Mouse (Mus musculus) hindbrain, embryonic 16.5 days (tissue): Measurements from ENCODE around the gene Xrcc4. TPM values are rescaled to one million over a fixed set of nuclear protein-coding genes. Genes with fewer than 3 reads are reported as not detected.

Source experiments
- ATAC-seq: fragments of 200-750 bp; cut with Nextera tagmentation; 2 replicates; pipeline ENCODE4 v1.8.0; 2017; ENCODE audit warnings: moderate TSS enrichment, moderate library complexity
- H3K27ac ChIP-seq: fragments of 300-500 bp; sonication (generic); 2 replicates; pipeline ENCODE4 v1.5.1; 2014; ENCODE audit warnings: low read depth, mild to moderate bottlenecking, control low read depth, low read length, moderate library complexity
- H3K27me3 ChIP-seq: fragments of 300-500 bp; sonication (generic); replicated peaks from 2 replicates; pipeline ENCODE4 v1.6.1; 2014; ENCODE audit warnings: low read length; ENCODE audit not compliant: control insufficient read depth, insufficient read depth
- H3K36me3 ChIP-seq: fragments of 300-500 bp; sonication (generic); 2 replicates; pipeline ENCODE4 v1.6.1; 2014; ENCODE audit warnings: mild to moderate bottlenecking, low read length, moderate library complexity, mixed read lengths; ENCODE audit not compliant: control insufficient read depth, insufficient read depth
- H3K4me1 ChIP-seq: fragments of 300-500 bp; sonication (generic); 2 replicates; pipeline ENCODE4 v1.6.1; 2014; ENCODE audit warnings: low read depth, low read length; ENCODE audit not compliant: control insufficient read depth, insufficient read depth
- H3K4me2 ChIP-seq: fragments of 300-500 bp; sonication (generic); 2 replicates; pipeline ENCODE4 v1.6.1; 2014; ENCODE audit warnings: mild to moderate bottlenecking, low read length, control low read depth, moderate library complexity
- H3K4me3 ChIP-seq: fragments of 300-500 bp; sonication (generic); 2 replicates; pipeline ENCODE4 v1.5.1; 2014; ENCODE audit warnings: mild to moderate bottlenecking, low read length, control low read depth, moderate library complexity
- H3K9ac ChIP-seq: fragments of 300-500 bp; sonication (generic); 2 replicates; pipeline ENCODE4 v1.6.1; 2014; ENCODE audit warnings: low read depth, mild to moderate bottlenecking, control low read depth, low read length, moderate library complexity
- H3K9me3 ChIP-seq: fragments of 300-500 bp; sonication (generic); 2 replicates; pipeline ENCODE4 v1.6.1; 2014; ENCODE audit warnings: mild to moderate bottlenecking, low read length, moderate library complexity; ENCODE audit not compliant: control insufficient read depth
- WGBS: fragments of 180-500 bp; shearing (Covaris S2); extraction: QIAGEN DNeasy Blood & Tissue Kit; methylation state at CpG from one replicate; pipeline ENCODE4 v1.1.7; 2014; 5-methylcytosine and 5-hydroxymethylcytosine counted together
- polyA plus RNA-seq: library from polyadenylated mRNA; unstranded; fragments of >200 nt; fragmentation: Nextera tagmentation; extraction: Ambion mirVana; gene quantifications from 2 replicates; pipeline ENCODE4 v1.2.1, GENCODE M21; 2015

Xrcc4 gene
- polyA plus RNA-seq, 1 experiment from 2014 or later = 18.6 TPM

- no peak overlapping the region for H3K4me2 ChIP-seq
- H3K9me3 ChIP-seq = no peaks in the 10 kb centered on the region
- H3K9ac ChIP-seq = no peak overlapping the region
- H3K4me1 ChIP-seq = no peaks in the 10 kb centered on the region
- H3K36me3 ChIP-seq = no peaks in the 10 kb centered on the region
- no peak overlapping the region for H3K4me3 ChIP-seq
- no peak overlapping the region for H3K27ac ChIP-seq
- H3K27me3 ChIP-seq = no peaks in the 10 kb centered on the region
- ATAC-seq = no peak
Observed at GRCm38 (mm10) chr13:89997531-89997930, 91.9 kb downstream of the Xrcc4 start.

DNA sequence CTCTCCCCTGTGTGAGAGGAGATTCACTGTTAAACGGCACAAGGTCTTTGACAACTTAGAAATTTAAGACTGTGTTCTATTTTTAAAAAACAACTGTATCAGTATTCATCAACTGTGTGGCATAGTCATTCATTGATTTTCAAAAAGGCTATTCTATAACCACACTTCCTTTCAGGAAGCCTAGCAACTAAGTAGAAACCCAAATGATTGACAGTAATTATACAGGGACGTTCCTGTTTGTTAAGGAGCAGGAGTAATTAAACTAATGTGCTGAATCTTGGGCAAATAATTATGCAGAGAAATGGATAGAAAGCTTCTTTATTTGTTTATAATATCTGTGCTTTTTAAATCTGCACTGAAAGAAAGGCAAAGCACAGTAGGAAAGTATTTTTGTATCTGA, 103.3 kb downstream of the Xrcc4 start:
- H3K4me3 ChIP-seq = no peak overlapping the region
- no peak for ATAC-seq
- no peaks in the 10 kb centered on the region for H3K4me1 ChIP-seq
- H3K27ac ChIP-seq = no peak overlapping the region
- WGBS = 24% methylated on average over 2 of the region's 2 CpGs
- H3K9ac ChIP-seq = no peak overlapping the region
- H3K36me3 ChIP-seq = no peaks in the 10 kb centered on the region
- no peaks in the 10 kb centered on the region for H3K9me3 ChIP-seq
- H3K27me3 ChIP-seq = no peaks in the 10 kb centered on the region
- H3K4me2 ChIP-seq = no peak overlapping the region

DNA sequence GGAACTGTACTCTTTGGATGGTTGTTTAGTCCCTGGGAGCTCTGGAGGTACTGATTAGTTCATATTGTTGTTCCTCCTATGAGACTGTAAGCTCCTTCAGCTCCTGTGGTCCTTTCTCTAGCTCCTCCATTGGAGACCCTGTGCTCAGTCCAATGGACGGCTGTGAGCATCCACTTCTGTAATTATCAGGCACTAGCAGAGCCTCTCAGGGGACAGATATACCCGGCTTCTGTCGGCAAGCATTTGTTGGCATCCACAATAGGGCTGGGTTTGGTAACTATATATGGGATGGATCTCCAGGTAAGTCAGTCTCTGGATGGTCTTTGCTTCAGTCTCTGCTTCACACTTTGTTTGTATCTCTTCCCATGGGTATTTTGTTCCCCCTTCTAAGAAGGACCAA, 118.5 kb downstream of the Xrcc4 start:
- Histone ChIP-seq H3K4me3 (no peak overlapping the region), H3K27me3 (no peaks in the 10 kb centered on the region), H3K36me3 (no peaks in the 10 kb centered on the region), H3K9ac (no peak overlapping the region), H3K27ac (no peak overlapping the region), H3K4me2 (no peak overlapping the region), H3K9me3 (no peaks in the 10 kb centered on the region), H3K4me1 (no peaks in the 10 kb centered on the region)
- ATAC-seq = no peak
- 77% methylated on average over 3 of the region's 3 CpGs for WGBS

DNA sequence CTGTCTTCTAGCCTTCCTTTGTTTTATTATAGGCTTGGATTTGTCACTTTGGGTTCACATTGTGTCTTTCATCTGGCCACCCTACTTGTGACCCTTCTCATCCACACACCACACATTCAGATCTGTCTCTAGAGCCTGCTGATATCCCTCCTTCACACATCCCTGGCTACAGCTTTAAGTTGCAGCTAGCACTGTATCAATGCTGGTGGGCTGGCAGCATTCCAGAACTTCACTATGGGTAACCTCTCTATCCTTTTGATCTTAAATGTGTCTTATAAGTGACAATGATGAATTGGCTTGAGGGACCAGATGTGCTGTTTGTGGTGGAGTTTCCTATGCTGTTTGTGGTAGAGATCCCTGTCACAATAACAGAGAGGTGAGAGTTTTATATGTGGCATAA, 120.7 kb downstream of the Xrcc4 start:
- no peaks in the 10 kb centered on the region for H3K4me1 ChIP-seq

GRCm38 (mm10) chr13:89944354-89944753, 145.1 kb downstream of the Xrcc4 start:
- Histone ChIP-seq H3K27ac (no peak overlapping the region), H3K4me2 (no peak overlapping the region), H3K4me1 (no peaks in the 10 kb centered on the region), H3K27me3 (no peaks in the 10 kb centered on the region), H3K9me3 (no peaks in the 10 kb centered on the region), H3K4me3 (no peak overlapping the region), H3K36me3 (no peaks in the 10 kb centered on the region), H3K9ac (no peak overlapping the region)
- ATAC-seq = peak; percentile 76
- 34% methylated on average over 2 of the region's 2 CpGs for whole genome bisulfite sequencing

More for the DNA sequence above, 120.7 kb downstream of the Xrcc4 start:
- no peaks in the 10 kb centered on the region for H3K36me3 ChIP-seq
- no peak overlapping the region for H3K4me2 ChIP-seq
- H3K9me3 ChIP-seq = no peaks in the 10 kb centered on the region
- H3K4me3 ChIP-seq = no peak overlapping the region
- H3K27me3 ChIP-seq = no peaks in the 10 kb centered on the region
- no peak overlapping the region for H3K9ac ChIP-seq
- ATAC-seq = 0 out of 2 replicates have a peak, but pooled peaks have one; percentile 37
- no peak overlapping the region for H3K27ac ChIP-seq

- Histone ChIP-seq H3K27ac (no peak overlapping the region), H3K4me3 (no peak overlapping the region), H3K36me3 (no peaks in the 10 kb centered on the region), H3K27me3 (no peaks in the 10 kb centered on the region), H3K4me1 (no peaks in the 10 kb centered on the region), H3K4me2 (no peak overlapping the region), H3K9me3 (no peaks in the 10 kb centered on the region), H3K9ac (no peak overlapping the region)
- ATAC-seq = 0 out of 2 replicates have a peak, but pooled peaks have one; percentile 50
- 20% methylated on average over 3 of the region's 3 CpGs for WGBS
Observed at GRCm38 (mm10) chr13:89929477-89929876, 159.9 kb downstream of the Xrcc4 start.

DNA sequence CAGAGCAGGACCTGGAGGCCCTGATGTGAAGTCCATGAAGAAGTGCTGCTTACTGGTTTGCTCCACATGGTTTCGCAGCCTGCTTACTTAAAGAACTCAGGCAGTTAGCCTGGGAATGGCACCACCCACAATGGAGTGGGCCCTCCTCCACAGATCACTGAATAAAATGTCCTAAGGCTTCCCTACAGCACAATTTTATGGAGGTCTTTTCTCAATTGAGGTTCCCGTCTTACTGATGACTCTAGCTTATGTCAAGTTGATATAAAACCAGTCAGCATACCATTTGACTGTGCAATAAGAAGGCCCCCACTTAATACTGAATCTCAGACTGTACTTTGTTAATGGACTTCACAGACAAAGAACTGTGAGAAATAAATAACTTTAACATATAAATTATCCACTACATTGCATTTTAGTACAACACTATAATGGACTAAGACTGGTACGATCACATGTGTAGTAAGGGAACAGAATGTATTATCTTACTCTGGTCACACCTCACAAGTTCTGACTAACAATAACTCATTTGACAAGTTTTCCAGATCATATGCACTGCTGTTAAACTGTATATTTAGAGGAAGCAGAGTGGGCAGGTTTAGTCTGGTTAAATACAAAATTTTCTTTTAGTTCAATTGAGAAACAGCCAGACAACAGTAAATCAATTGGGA, 170.5 kb downstream of the Xrcc4 start:
- Histone ChIP-seq H3K4me1 (no peaks in the 10 kb centered on the region), H3K9me3 (no peaks in the 10 kb centered on the region), H3K27me3 (no peaks in the 10 kb centered on the region), H3K4me3 (no peak overlapping the region), H3K27ac (no peak overlapping the region), H3K4me2 (no peak overlapping the region), H3K9ac (no peak overlapping the region), H3K36me3 (no peaks in the 10 kb centered on the region)
- ATAC-seq = no peak
- WGBS = 87% methylated on average over 3 of the region's 3 CpGs

DNA sequence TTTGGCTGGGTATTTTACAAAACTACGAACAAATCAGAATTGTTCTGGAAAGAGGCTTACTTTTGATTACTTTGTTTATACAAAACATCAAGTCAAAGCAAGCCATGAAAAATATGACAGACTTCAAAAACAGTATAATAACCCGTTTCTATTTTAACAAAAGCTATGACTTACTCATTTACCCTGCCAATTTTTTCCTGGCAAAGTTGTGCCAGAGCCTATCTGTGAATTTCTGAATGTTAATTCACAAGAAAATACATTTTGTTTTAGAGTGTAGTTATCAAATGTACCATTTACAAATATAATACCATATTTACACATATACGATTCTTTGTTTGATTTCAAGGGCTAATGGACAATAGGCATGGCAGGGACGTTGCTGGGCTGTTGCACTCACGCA, 175.1 kb downstream of the Xrcc4 start:
- Histone ChIP-seq H3K27ac (no peak overlapping the region), H3K9ac (no peak overlapping the region), H3K36me3 (no peaks in the 10 kb centered on the region), H3K4me3 (no peak overlapping the region), H3K4me1 (no peaks in the 10 kb centered on the region), H3K27me3 (no peaks in the 10 kb centered on the region), H3K9me3 (no peaks in the 10 kb centered on the region), H3K4me2 (no peak overlapping the region)
- WGBS = 91% methylated on average over 5 of the region's 5 CpGs
- no peak for ATAC-seq

DNA sequence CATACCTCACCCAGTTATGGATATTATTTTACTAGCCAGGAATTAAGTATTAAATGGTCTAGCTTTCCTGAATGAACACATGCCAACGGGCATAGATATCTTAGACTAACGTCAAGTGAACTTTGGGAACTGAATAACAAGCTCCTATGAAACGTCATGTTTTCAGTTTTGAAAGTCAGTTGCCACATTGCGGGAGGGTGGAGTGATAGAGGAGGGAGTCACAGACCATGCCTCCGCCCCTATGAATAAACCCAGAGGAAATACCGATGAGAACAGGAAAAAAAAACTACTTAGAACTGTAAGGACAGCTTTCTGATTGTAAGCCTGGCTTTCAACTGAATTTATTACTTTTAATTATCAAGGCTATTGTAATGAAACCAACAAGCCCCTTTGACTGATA, 175.5 kb downstream of the Xrcc4 start:
- no peak overlapping the region for H3K9ac ChIP-seq
- H3K36me3 ChIP-seq = no peaks in the 10 kb centered on the region
- no peak for ATAC-seq
- H3K27ac ChIP-seq = no peak overlapping the region
- H3K27me3 ChIP-seq = no peaks in the 10 kb centered on the region
- H3K4me3 ChIP-seq = no peak overlapping the region
- WGBS = 84% methylated on average over 6 of the region's 6 CpGs
- H3K4me1 ChIP-seq = no peaks in the 10 kb centered on the region
- H3K9me3 ChIP-seq = no peaks in the 10 kb centered on the region
- no peak overlapping the region for H3K4me2 ChIP-seq

- Histone ChIP-seq H3K9me3 (no peaks in the 10 kb centered on the region), H3K36me3 (no peaks in the 10 kb centered on the region), H3K4me2 (no peak overlapping the region), H3K9ac (no peak overlapping the region), H3K27me3 (no peaks in the 10 kb centered on the region), H3K27ac (no peak overlapping the region), H3K4me3 (no peak overlapping the region), H3K4me1 (no peaks in the 10 kb centered on the region)
- no peak for ATAC-seq
- WGBS = 85% methylated on average over 2 of the region's 2 CpGs
Observed at GRCm38 (mm10) chr13:89906120-89906519, 183.3 kb downstream of the Xrcc4 start.
